Mouse (Mus musculus): ENCODE data around the gene Tnfaip1. TPM values are rescaled to one million over a fixed set of nuclear protein-coding genes. Genes with fewer than 3 reads are reported as not detected.
"Not testable (repeated sequence)": the region's sequence is repeated elsewhere in the genome, so short reads cannot be mapped to it uniquely, and the experiment has no call there.

The Tnfaip1 gene
- total RNA-seq, 2 experiments from 2014 or later: 35.3 to 36.7 TPM

DNA sequence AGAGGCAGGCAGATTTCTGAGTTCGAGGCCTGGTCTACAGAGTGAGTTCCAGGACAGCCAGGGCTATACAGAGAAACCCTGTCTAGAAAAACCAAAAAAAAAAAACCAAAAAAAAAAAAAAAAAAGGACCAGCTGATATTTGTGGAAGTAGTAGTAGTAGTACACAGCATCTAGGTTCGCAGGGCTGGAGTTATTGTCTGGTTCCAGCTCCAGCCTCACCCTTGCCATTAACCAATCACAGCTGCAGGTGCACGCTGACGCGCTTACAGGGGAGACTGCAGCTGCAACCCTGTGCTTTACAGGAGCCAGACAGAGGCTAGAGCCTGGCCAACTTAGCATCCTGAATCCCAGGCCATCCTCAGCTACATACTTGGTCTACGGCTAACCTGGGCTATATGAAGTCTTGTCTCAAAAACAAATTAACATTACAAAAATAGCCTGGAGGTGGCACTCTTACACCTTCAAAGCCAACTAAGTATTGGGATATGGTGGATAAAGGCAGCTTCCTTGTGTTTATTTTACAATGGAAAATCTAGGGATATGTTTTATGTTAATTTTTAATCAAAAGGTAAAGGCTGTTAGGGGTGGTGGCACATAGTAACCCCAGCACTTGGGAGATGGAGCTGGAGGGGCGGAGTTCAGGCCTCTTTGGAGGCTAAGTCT is 8.4 kb upstream of the Tnfaip1 start:
- no peak for DNase-seq (ENCODE audit: low spot score in 2 of 2)

DNA sequence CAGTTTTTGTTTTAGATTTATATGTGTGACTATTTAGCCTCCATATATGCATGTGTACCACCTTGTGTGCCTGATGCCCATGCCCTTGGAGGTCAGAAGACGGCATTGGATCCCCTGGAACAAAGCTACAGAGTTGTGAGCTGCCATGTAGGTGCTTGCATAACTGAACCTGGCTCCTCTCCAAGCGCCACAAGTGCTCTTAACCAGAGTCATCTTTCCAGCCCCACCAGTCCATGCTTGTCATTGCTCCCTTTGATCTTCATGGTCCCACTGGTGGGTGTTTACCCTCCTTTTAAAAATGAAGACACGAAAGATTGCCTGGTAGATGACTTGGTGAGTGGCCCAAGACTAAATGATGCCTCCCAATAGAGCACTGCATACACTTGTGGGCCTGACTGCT is 4.2 kb upstream of the Tnfaip1 start:
- no peak for DNase-seq (ENCODE audit: low spot score in 2 of 2)

DNA sequence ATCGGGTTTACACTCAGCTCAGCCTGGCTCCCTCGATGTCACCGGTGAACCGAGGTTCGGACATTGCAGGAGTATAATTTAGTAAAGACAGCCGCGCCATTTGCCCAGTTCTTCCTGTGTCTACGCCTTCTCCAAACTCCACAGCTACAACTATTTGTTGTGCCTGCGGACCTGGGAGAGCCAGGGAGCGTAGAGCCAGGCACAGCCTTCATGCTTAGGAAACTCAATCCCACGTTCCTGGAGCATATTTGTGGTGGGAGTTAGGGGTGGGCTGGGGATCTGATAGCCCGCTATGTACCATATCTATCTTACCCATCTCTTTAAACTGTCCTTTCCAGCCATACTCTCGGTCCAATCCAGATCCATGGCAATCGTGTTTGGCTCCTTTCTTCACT is 555 bp upstream of the Tnfaip1 start:
- no peak for DNase-seq (ENCODE audit: low spot score in 2 of 2)

DNA sequence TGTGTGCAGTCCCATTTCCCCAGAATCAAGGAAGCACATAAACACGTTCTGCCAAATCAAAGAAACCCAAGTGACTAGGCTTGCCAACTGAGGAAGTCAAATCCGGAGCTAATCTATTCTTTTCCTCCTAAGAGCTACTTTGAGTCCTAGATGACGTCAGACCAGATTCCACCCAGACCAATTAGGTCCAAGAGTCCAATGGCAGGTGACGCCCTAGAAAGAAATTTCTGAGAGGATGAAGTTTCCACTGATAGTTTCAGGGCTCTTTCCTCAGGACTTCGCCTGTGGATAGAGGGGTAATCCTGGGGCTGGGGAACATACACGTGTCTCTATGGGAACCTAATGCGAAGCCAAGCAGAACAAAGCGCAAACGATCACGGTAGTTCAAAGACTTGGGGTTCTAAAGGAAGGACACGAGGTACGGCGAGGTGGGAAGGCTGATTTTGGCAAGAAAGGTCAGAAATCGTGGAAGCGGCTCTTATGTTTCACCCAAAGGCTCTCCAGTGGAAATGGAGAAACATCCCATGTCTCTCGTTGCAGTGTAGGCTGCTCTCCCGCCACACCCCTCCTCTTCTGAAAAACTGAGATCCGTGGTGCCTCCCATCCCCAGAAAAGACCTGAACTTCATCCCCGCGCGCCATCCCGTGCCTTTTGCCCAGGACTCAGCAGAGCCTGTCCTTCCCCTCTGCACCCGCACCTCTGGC is 604 bp downstream of the Tnfaip1 start:
- no peak for DNase-seq (ENCODE audit: low spot score in 2 of 2)

DNA sequence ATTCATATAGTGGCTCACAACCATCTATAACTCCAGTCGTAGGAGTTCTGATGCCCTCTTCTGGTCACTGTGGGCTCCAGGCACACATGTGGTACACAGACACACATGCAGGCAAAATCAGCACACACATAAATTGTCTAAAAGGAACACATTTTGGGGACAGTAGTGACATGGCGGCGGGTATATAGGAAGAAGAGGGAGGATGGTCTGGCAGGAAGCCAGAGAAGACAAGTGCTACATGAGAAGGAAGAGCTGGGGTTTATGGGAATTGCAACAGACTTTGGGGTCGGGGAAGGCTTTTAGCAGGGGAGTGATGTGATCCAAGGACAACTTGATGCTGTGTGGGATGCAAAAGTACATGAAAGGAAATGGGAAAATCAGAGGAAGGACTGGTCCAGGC is 1.6 kb downstream of the Tnfaip1 start:
- no peak for DNase-seq (ENCODE audit: low spot score in 2 of 2)

DNA sequence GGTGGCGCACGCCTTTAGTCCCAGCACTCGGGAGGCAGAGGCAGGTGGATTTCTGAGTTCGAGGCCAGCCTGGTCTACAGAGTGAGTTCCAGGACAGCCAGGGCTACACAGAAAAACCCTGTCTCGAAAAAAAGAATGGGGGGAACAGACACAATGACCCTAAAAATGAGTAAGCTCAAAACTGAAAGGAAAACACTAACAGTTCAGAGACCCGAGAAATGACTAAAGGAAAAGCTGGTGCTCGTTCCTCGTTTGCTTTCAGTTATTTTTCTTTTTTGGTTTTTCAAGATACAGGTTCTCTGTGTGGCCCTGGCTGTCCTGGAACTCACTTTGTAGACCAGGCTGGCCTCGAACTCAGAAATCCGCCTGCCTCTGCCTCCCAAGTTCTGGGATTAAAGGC is 4.6 kb downstream of the Tnfaip1 start:
- not testable (repeated sequence) for DNase-seq (ENCODE audit: low spot score in 2 of 2)

DNA sequence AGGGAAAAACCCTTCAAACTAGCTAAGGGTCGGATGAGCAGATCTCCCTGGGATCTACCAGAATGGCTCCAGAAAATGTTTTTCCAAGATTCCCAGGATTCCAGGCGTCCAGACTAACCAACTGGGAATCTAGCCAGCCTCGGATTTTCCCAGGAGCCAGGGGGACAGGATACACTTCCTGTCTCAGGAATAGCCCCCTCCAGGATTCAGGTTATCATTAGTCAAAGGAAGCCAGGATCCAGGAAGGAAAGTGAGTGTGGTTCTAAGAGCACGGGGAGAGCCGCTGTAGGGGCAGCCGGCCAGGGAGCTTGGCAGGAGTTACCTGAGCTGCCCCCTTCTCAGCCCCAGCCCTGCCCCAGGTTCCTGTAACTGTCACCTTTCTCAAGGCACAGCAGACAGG is 5.1 kb downstream of the Tnfaip1 start:
- no peak for DNase-seq (ENCODE audit: low spot score in 2 of 2)

DNA sequence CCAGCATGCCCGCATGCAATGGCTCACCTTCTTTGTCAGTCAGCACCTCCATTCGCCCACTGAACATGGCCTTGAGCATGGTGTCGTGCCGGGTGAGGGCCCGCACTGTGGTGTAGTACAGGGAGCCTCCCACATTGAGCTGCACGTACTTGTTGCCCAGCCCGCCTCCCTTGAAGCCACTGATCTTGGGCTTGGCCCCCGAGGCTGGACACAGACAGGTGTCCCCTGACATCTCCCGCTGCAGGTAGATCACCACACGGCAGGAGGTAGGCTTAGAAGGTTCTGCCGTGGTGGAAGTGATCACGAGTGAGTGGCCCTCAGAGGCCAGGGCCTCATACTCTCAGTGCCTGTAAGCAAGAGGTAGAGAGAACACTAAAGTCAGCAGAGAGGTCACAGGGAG is 6.1 kb downstream of the Tnfaip1 start:
- DNase-seq (ENCODE audit: low spot score in 2 of 2): no peak

DNA sequence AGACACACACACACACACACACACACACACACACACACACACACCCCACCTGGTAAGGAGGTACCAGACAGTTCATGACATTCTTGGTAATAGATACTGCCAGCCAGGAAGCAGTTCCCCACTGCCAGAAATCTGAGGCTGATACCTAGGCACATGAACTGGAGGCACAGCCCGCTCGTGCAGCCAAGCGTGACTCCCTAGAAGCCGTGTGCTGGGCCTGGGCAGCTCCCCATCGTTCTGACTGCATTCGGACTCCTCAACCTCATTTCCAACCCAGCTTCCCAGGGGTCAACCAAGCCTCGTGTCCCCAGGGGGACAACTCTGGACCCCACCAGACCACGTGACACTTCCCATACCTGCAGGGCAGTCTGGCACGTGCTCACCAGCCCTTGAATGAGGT is 7.4 kb downstream of the Tnfaip1 start:
- no peak for DNase-seq (ENCODE audit: low spot score in 2 of 2)

DNA sequence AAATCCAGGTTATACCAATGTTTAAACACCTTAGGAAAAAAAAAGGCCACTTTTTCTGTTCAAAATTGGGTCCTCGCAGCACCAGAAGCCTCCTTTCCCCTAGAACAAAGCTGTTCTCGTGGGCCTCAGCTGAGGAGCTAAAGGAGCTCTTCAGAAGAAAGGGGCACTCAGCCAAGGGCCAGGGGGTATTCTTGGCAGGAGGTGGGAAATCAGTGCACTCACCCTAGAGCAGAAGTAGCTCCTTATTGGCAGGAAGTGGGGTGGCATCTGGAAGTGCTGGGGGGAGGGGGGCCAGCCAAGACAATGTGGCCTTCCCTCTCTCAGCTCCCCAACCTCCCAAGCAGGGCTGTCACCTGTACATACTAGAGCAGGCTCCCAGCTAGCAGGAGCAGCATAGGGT is 11.3 kb downstream of the Tnfaip1 start:
- DNase-seq (ENCODE audit: low spot score in 2 of 2): no peak

DNA sequence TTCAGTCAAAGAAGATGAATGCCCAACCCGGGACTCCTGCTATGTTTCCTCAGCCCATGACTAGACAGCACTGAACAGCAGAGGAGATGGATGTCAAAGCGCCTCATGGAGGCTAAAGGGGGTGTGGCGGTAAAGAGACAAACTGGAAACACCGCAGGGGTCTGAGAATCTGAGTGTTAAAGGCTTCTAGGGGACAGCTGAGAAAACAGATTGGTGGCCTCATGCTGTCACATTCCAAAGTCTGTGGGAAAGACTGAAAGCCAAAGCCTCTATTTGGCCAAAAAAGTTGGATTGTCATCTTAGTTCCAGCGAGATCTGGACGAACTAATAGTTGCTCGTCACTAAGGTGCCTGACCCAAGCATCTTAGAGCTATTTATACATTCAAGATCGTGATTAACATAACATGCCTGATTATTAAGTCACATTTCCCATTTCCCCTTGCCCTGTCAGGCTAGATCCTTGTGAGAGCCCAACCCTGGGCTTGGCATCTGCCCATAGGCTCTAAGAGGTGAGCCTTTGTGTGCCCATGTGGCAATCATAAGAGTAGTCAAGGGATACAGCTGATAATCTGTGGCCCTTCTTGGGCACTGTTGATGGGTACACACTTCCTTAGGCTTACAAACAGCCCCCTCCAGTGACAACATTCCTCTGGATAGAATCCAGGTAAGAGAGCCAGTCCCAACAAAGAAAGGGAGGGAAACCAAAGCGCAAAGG is 12.7 kb downstream of the Tnfaip1 start:
- no peak for DNase-seq (ENCODE audit: low spot score in 2 of 2)

DNA sequence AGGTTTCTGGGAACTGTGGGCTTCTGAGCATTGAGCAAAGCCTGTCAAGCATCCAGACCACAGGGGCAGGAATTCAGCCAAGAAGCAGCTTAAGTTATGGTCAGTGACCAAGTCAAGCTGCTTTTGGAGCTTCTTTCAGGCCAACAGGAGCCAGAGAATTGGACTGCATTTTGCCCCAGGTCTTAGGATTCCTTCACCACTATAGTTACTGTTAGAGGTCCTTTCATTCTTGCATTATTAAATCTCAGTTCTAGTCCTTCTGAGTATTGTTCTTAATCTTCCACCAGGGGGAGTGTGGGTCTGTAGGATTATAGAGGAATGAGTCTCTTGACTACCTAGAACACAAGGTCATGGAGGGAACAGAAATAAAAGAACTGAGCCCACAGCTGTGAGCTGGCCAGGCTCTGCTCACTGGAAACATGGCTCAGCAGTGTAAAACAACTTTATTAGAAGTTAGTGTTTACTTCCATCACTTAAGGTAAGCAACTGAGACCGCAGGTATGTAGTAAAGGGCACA is 13.6 kb downstream of the Tnfaip1 start:
- DNase-seq (ENCODE audit: low spot score in 2 of 2): no peak

DNA sequence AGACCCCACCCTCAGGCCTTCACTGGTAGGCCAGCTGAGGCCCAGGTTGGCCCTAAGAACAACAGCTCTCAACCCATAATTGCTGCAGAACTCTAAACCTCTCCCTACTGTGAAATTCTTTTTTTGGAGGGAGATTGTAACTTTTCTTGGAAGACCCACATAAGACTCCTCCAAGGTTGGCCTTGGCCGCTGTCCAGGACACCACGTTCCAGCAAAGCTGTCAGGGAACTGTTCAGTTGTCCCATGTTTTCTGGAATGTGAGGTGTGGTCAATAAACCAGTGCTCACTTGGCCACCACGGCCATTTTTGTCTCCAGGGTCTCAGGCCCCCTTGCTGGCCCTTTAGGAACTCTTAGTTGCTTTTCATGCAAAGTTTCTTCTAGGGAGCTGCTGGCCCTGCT is 14.3 kb downstream of the Tnfaip1 start:
- DNase-seq (ENCODE audit: low spot score in 2 of 2): no peak

DNA sequence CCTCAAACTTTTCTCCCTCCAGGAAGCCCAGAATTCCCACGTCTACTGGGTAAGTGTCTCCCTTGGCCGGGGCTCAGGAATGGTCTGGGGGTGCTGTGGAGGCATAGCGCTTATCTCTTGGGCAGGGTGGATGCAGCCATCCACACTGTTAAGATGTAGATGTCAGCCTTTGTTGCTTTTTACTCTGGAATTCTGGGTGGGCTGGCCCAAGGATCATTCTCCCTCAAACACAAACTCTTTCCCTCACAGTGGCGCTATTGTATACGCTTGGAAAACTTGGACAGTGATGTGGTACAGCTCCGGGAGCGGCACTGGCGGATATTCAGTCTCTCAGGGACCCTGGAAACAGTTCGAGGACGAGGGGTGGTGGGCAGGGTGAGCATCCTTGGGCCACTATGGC is 17.2 kb downstream of the Tnfaip1 start:
- no peak for DNase-seq (ENCODE audit: low spot score in 2 of 2)

DNA sequence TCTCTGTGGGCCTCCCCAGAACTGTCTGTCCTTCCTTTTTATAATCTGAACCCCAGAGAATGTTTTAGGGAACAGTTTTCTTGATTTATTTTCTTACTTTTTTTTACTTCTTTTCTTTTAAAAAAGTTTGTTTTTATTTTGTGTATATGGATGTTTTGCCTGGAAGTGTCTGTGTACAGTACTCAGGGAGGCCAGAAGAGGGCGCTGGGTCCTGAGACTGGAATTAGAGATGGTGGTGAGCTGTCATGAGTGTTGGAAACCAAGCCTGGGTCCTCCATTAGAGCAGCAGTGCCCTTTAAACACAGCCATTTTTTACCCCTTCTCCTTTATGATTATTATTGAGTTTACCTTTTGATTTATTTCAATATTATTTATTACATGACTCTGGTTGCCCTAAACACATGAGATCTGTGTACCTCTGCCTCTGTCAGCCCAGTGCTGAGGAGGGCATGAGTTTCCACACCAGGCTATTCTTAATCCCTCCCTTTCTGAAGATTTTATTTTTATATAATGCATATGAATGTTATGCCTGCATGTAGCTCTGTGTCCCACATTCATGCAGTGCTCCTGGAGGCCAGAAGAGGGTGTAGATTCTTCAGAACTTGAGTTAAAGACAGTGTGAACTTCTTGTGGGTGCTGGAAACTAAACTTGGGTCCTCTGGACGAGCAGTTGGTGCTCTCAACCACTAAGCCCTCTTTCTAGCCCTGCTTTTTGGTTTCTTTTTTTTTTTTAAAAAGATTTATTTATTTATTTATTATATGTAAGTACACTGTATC is 20.4 kb downstream of the Tnfaip1 start:
- DNase-seq (ENCODE audit: low spot score in 2 of 2): no peak

DNA sequence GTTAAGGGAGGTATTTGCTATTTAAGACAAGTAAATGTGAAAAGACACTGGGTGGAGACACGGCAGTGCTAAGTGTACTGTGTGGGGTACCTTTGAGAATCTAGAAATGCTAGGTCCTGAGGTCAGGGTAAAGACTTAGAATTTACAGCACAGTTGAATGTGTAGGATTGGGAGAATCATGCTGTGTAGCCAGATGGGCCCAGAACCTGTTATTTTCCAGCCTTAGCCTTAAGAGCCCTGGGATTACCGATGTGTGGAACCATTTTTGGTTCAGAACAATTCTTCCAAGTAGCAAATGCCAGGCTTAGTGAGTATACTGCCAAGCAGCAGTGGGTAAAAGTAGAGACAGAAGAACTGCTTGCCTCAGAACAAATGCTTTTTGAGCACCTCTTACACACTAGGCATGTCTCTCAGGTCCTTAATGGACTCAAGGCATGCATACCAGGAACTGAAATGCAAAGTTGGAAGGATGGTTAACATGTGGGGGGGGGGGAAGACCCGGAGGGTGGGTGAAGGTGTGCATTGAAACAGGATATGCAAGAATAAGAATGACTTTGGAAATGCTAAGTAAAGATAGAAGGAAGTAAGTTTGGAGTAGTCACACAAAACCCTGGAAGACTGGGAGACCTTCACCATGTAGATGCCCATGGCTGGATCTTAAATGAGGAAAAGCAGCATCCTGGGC is 22.9 kb downstream of the Tnfaip1 start:
- DNase-seq (ENCODE audit: low spot score in 2 of 2): no peak

DNA sequence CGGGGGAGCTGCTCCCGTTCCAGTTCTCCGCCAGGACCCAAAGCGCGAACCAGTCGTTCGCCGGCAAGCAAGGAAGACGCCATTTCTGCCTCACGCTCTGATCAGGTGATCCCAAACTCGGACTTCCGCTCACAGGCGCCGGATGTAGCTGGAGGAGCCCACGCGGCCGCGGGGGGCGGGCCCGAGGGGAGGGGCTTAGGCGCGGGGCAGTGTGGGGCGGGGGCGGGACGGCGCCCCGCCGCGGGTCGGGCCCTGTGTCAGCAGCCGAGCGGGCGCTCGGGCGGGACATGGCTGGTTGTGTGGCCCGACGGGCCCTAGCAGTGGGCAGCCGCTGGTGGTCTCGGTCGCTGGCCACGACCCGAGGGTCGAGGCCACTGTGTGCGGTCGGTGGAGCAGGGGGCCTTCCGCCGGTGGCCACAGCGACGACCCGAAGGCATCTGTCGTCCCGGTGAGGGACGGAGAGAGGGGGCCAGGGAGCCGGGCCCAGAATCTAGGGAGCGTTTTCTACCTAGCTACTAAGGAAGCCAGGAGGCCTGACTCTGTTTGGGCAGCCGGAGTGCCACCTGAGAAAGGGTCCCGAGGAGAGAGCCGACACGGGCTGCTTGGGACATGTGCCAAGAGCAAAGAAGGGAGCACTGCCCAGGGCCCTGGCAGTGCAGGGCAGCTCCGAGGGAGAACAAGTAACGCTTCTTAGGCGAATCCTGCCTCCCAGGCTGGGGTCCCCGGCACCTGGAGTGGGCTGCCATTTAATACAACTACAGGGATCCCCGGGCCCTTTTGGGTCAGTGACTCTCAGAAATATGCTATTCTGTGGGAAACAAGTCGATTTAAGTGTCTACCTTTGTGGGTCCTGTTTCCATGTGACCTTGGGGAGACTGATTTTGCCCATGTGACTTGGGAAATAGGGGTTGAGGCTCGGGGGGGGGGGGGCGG is 23.8 kb downstream of the Tnfaip1 start, which contains the start of the genes Tmem199 and Poldip2:
Gene Tmem199, minus strand, starts transcription at position 148 of the 933 bp plus-strand sequence.
Gene Poldip2, plus strand, starts transcription at position 169 of the 933 bp plus-strand sequence.
- DNase-seq (ENCODE audit: low spot score in 2 of 2): peak; percentile 85 to 91

DNA sequence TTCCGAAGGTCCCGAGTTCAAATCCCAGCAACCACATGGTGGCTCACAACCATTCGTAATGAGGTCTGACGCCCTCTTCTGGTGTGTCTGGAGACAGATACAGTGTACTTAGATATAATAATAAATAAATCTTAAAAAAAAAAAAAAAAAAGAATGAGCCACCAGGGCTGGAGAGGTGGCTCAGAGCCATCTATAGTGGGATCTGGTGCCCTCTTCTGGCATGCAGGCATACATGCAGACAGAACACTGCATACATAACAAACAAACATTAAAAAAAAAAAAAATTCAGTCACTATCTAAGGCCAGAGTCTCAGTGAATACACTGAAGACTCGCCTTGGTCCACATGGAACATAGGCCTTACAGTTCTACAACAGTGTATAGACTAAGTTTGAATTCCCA is 27.0 kb downstream of the Tnfaip1 start:
- no peak for DNase-seq (ENCODE audit: low spot score in 2 of 2)

DNA sequence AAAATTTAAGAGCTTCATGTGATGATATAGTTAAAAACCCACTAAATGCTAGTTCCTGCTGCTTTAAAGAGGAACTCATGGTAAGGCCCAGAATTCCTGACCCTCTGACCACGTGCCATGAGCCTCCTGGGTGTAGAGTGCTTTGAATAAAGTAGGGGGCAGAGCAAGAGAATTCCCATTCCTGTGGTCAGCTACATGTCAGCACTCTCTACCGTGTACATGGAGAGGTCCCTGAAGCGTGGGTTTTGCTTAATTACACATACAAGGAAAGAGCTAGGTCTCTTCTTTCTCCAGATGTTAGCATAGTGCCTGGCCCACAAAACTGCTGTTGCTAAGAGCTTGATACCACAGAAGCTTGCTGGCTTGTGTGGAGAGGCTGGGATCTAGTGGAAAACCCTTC is 30.7 kb downstream of the Tnfaip1 start:
- no peak for DNase-seq (ENCODE audit: low spot score in 2 of 2)

Measured in left cerebral cortex, adult 18-20 months (tissue).